ENCODE assay signal across 23 mouse cellular contexts in the genomic region with DNA sequence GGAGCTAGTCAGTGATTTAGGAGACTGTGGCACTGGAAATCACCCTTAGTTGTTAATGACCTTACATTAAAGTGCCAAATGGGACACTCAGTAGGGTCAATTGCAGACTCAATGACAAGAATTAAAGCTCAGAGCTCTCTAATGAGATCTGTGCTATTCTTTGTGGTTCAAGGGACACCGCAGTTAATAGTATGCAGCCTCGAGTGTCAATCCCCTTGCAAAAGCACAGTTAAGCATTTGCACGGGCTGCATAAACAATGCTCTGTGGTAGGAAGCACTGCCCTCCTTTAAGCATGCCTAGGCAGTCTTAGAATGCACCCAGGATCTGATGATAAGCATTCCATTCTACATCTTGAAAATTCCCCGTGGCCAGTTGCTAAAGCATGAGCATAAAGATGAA.
DNase-seq lines count a peak whose midpoint lies in the region; ATAC-seq lines count a peak whose summit lies in the region.
"Had no signal": no experiment of that assay in that cellular context is flagged by ENCODE, and none has a peak within 500 bp of the region (broad histone marks: within the 10 kb centered on the region; RNA-seq: fewer than 3 reads in every experiment).

No protein-coding gene starts in this region.

- peaks cover 3% of the 10 kb centered on the region; the same call in 1 of the 2 replicates for H3K4me1 ChIP-seq in forebrain, embryonic 11.5 days (replicated peaks; ENCODE audit: control insufficient read depth, insufficient read depth, low read length)
- H3K4me1 ChIP-seq in forebrain, embryonic 15.5 days: 0 out of 2 replicates have a peak, but pooled peaks cover 6% of the 10 kb centered on the region
- H3K4me1 ChIP-seq in midbrain, embryonic 11.5 days (ENCODE audit: control insufficient read depth, insufficient read depth, low read length): peaks cover 2% of the 10 kb centered on the region; the same call in 1 of the 2 replicates
- H3K4me1 ChIP-seq in midbrain, embryonic 10.5 days: peaks cover 12% of the 10 kb centered on the region
- H3K4me1 ChIP-seq: embryonic facial prominence, embryonic 13.5 days; liver, embryonic 12.5 days had no signal

- no peak overlapping the region for H3K27ac ChIP-seq in forebrain, embryonic 11.5 days (ENCODE audit: low read depth, low read length)
- H3K27ac ChIP-seq in forebrain, embryonic 15.5 days (replicated peaks): no peak overlapping the region
- no peak overlapping the region for H3K27ac ChIP-seq in midbrain, embryonic 11.5 days (ENCODE audit: low read depth, low read length)
- H3K27ac ChIP-seq in midbrain, embryonic 10.5 days (replicated peaks): no peak overlapping the region
- H3K27ac ChIP-seq: embryonic facial prominence, embryonic 13.5 days; hindbrain, embryonic 14.5 days; liver, embryonic 12.5 days had no signal

- no peaks in the 10 kb centered on the region for H3K9me3 ChIP-seq in forebrain, embryonic 11.5 days (ENCODE audit: control insufficient read depth, low read length)
- H3K9me3 ChIP-seq in forebrain, embryonic 15.5 days: no peaks in the 10 kb centered on the region
- H3K9me3 ChIP-seq in midbrain, embryonic 11.5 days (ENCODE audit: control insufficient read depth, low read length): no peaks in the 10 kb centered on the region
- H3K9me3 ChIP-seq in midbrain, embryonic 10.5 days (replicated peaks): no peaks in the 10 kb centered on the region
- H3K9me3 ChIP-seq: embryonic facial prominence, embryonic 13.5 days; liver, embryonic 12.5 days had no signal

- no peak overlapping the region for H3K9ac ChIP-seq in forebrain, embryonic 11.5 days (ENCODE audit: low read length)
- no peak overlapping the region for H3K9ac ChIP-seq in forebrain, embryonic 15.5 days (replicated peaks)
- no peak overlapping the region for H3K9ac ChIP-seq in midbrain, embryonic 11.5 days (ENCODE audit: low read length)
- H3K9ac ChIP-seq: embryonic facial prominence, embryonic 13.5 days; hindbrain, embryonic 14.5 days; liver, embryonic 12.5 days; liver, postnatal 0 days had no signal

- H3K27me3 ChIP-seq in forebrain, embryonic 11.5 days (ENCODE audit: control insufficient read depth, insufficient read depth, low read length): no peaks in the 10 kb centered on the region
- H3K27me3 ChIP-seq in forebrain, embryonic 15.5 days: no peaks in the 10 kb centered on the region
- H3K27me3 ChIP-seq in midbrain, embryonic 11.5 days (ENCODE audit: control insufficient read depth, insufficient read depth, low read length): no peaks in the 10 kb centered on the region; the same call in 1 of the 2 replicates
- peaks cover 4% of the 10 kb centered on the region; the same call in 1 of the 2 replicates for H3K27me3 ChIP-seq in midbrain, embryonic 10.5 days (ENCODE audit: low read depth, poor library complexity, severe bottlenecking)
- H3K27me3 ChIP-seq: embryonic facial prominence, embryonic 13.5 days; liver, embryonic 12.5 days had no signal

- DNase-seq in forebrain, embryonic 11.5 days (ENCODE audit: low spot score): no peak
- no peak for DNase-seq in midbrain, embryonic 11.5 days (ENCODE audit: low spot score, missing footprints)
- DNase-seq in midbrain, embryonic 10.5 days (ENCODE audit: low spot score): no peak
- DNase-seq in retina, postnatal 1 day: peak; percentile 2
- no peak for DNase-seq in retina, embryonic 14.5 days (ENCODE audit: low spot score)
- peak; percentile 15 for DNase-seq in mesoderm, embryonic 11.5 days (ENCODE audit: low read depth, low spot score)
- DNase-seq in right cerebral cortex, postnatal 10 days (ENCODE audit: low spot score in 2 of 2): no peak
- DNase-seq: adrenal gland, postnatal 36 days; cerebellum, adult 2 months; cerebellum, postnatal 14 days; gastrocnemius, postnatal 14 days; heart, postnatal 36 days; kidney, postnatal 4 days; liver, postnatal 0 days; lung, postnatal 36 days; right cerebral cortex, postnatal 14 days; thymus, postnatal 4 days had no signal

- H3K4me2 ChIP-seq in forebrain, embryonic 11.5 days (ENCODE audit: low read depth, low read length, severe bottlenecking): no peak overlapping the region
- no peak overlapping the region for H3K4me2 ChIP-seq in forebrain, embryonic 15.5 days (replicated peaks)
- no peak overlapping the region for H3K4me2 ChIP-seq in midbrain, embryonic 11.5 days
- H3K4me2 ChIP-seq: embryonic facial prominence, embryonic 13.5 days; heart, embryonic 11.5 days; hindbrain, embryonic 14.5 days; liver, embryonic 12.5 days had no signal

- ATAC-seq in forebrain, embryonic 11.5 days (replicated peaks; ENCODE audit: low FRiP score): peak; percentile 49; the same call in 1 of the 2 replicates
- no peak for ATAC-seq in forebrain, embryonic 15.5 days (replicated peaks)
- peak; percentile 48; the same call in 1 of the 2 replicates for ATAC-seq in midbrain, embryonic 11.5 days (ENCODE audit: low FRiP score)
- ATAC-seq: intestine, postnatal 0 days; liver, embryonic 12.5 days; liver, postnatal 0 days had no signal

- H3K4me3 ChIP-seq in forebrain, embryonic 11.5 days (ENCODE audit: low read depth, low read length): no peak overlapping the region
- H3K4me3 ChIP-seq in forebrain, embryonic 15.5 days: no peak overlapping the region
- no peak overlapping the region for H3K4me3 ChIP-seq in midbrain, embryonic 11.5 days (ENCODE audit: low read depth, low read length)
- no peak overlapping the region for H3K4me3 ChIP-seq in midbrain, embryonic 10.5 days
- H3K4me3 ChIP-seq: embryonic facial prominence, embryonic 13.5 days; liver, embryonic 12.5 days had no signal

- WGBS in forebrain, embryonic 11.5 days: 13% methylated on average over 4 of the region's 4 CpGs
- WGBS in forebrain, embryonic 15.5 days: 7% methylated on average over 4 of the region's 4 CpGs
- 16% methylated on average over 4 of the region's 4 CpGs for WGBS in midbrain, embryonic 11.5 days
- WGBS in midbrain, embryonic 10.5 days: 22% methylated on average over 4 of the region's 4 CpGs

- no peaks in the 10 kb centered on the region for H3K36me3 ChIP-seq in forebrain, embryonic 11.5 days (ENCODE audit: control insufficient read depth, insufficient read depth, low read length)
- H3K36me3 ChIP-seq in forebrain, embryonic 15.5 days: no peaks in the 10 kb centered on the region
- no peaks in the 10 kb centered on the region for H3K36me3 ChIP-seq in midbrain, embryonic 11.5 days (ENCODE audit: control insufficient read depth, insufficient read depth, low read length)
- H3K36me3 ChIP-seq in midbrain, embryonic 10.5 days: no peaks in the 10 kb centered on the region
- H3K36me3 ChIP-seq: embryonic facial prominence, embryonic 13.5 days; liver, embryonic 12.5 days had no signal

Comparison
In these comparisons a context has a peak if more than half of its experiments do, and no peak if none do; other contexts are left out.
1. DNase-seq: peak in retina, postnatal 1 day (single experiment) and mesoderm, embryonic 11.5 days (single experiment); none in forebrain, embryonic 11.5 days (single experiment), midbrain, embryonic 11.5 days (single experiment), midbrain, embryonic 10.5 days (single experiment), retina, embryonic 14.5 days (single experiment) and right cerebral cortex, postnatal 10 days (0 of 2).